Mouse (Mus musculus): ENCODE measurements around the gene AV320801. TPM values are rescaled to one million over a fixed set of nuclear protein-coding genes. Genes with fewer than 3 reads are reported as not detected.
"Not testable (repeated sequence)": the region's sequence is repeated elsewhere in the genome, so short reads cannot be mapped to it uniquely, and the experiment has no call there.

AV320801 gene
- total RNA-seq (2012; rRNA removed) (not detected in 2 replicates), polyA plus RNA-seq (2012; ENCODE audit: insufficient read depth in 1 of 2, insufficient read length in 2 of 2, low read depth in 1 of 2, low replicate concordance in 2 of 2, missing spikeins in 1 of 2) (not detected)

DNA sequence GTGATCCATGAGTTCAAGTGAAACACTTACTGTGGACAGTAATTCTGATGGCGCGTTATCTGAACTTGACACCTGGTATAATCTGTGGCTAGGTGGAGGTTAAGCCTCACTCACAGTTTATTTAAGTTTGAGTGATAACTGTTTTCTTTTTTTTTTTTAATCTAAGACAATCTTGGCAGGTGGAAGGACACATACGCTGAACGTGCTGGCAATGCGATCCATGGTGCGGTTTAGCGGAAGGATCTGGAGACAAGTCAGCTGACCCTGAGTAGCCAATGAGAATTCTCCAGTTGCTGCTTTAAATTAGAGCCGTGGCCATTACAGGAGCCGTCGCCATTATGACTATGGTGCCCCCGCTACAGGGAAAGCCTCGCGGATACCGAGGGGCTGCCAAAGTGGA lies at the start of gene AV320801:
Gene AV320801 (plus strand): TSS at position 301 of the 400 bp plus-strand sequence.
- H3K27ac ChIP-seq (ENCODE audit: control insufficient read depth, low read depth, low read length); DNase-seq (ENCODE audit: low read depth, low spot score); H3K4me1 ChIP-seq (ENCODE audit: control insufficient read depth in 1 of 2, insufficient read depth in 2 of 2, low read length in 2 of 2); H3K9ac ChIP-seq (ENCODE audit: control insufficient read depth, low read depth, low read length, poor library complexity, severe bottlenecking); H3K27me3 ChIP-seq (ENCODE audit: control insufficient read depth in 1 of 2, insufficient read depth in 2 of 2, low read length in 2 of 2); H3K36me3 ChIP-seq (ENCODE audit: control insufficient read depth in 1 of 2, insufficient read depth in 2 of 2, low read length in 2 of 2); H3K79me2 ChIP-seq (ENCODE audit: control insufficient read depth, insufficient read depth, low read length, poor library complexity); H3K9me3 ChIP-seq (replicated peaks; ENCODE audit: insufficient read depth, low read length); H3K4me3 ChIP-seq (ENCODE audit: control insufficient read depth in 1 of 2, insufficient read depth in 1 of 2, low read depth in 2 of 2, low read length in 2 of 2): not testable (repeated sequence)

DNA sequence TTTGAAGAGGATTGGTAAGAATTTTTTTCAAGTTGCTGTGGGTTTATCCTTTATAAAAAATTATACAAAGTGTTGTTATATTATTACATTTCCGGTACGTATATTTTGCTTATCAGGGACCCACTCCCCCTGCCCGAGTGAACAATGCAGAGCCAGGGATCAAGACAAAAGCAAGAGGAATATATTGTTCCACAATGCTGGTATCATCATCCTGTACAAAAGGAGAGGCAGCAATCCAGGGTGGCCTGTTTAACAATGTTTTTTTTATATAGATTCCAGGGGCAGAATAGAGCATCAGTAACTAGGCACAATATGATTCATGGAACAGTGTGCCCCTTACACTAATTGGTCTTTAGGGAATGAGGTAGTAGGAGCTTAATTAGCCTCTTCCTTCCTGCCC lies 30.2 kb upstream of the AV320801 start:
- H3K36me3 ChIP-seq (ENCODE audit: control insufficient read depth in 1 of 2, insufficient read depth in 2 of 2, low read length in 2 of 2); H3K4me3 ChIP-seq (ENCODE audit: control insufficient read depth in 1 of 2, insufficient read depth in 1 of 2, low read depth in 2 of 2, low read length in 2 of 2); H3K27me3 ChIP-seq (ENCODE audit: control insufficient read depth in 1 of 2, insufficient read depth in 2 of 2, low read length in 2 of 2); H3K9me3 ChIP-seq (replicated peaks; ENCODE audit: insufficient read depth, low read length); H3K4me1 ChIP-seq (ENCODE audit: control insufficient read depth in 1 of 2, insufficient read depth in 2 of 2, low read length in 2 of 2); H3K27ac ChIP-seq (ENCODE audit: control insufficient read depth, low read depth, low read length); H3K9ac ChIP-seq (ENCODE audit: control insufficient read depth, low read depth, low read length, poor library complexity, severe bottlenecking); H3K79me2 ChIP-seq (ENCODE audit: control insufficient read depth, insufficient read depth, low read length, poor library complexity); DNase-seq (ENCODE audit: low read depth, low spot score): not testable (repeated sequence)

DNA sequence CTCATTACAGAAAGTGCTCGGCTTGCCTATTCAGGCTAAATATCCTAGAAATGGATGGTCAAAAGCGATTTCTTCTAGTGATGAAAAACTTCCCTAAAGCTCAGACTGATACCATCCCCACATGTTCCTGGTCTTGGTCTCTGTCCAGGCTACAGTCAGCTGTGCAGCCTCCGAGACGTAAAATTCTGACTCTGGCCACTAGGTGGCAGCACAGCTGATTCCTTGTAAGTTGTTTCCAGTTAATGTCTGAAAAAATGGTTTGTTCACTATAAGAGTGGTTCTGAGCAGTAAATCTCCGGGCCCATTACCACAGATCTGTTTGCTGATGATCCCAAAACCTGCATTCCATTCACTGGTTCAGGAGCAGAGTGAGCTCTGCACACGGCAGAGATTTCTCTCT lies 12.5 kb upstream of the AV320801 start:
- H3K4me1 ChIP-seq (ENCODE audit: control insufficient read depth in 1 of 2, insufficient read depth in 2 of 2, low read length in 2 of 2); H3K9me3 ChIP-seq (replicated peaks; ENCODE audit: insufficient read depth, low read length); H3K9ac ChIP-seq (ENCODE audit: control insufficient read depth, low read depth, low read length, poor library complexity, severe bottlenecking); H3K79me2 ChIP-seq (ENCODE audit: control insufficient read depth, insufficient read depth, low read length, poor library complexity); H3K27ac ChIP-seq (ENCODE audit: control insufficient read depth, low read depth, low read length); H3K27me3 ChIP-seq (ENCODE audit: control insufficient read depth in 1 of 2, insufficient read depth in 2 of 2, low read length in 2 of 2); DNase-seq (ENCODE audit: low read depth, low spot score); H3K4me3 ChIP-seq (ENCODE audit: control insufficient read depth in 1 of 2, insufficient read depth in 1 of 2, low read depth in 2 of 2, low read length in 2 of 2); H3K36me3 ChIP-seq (ENCODE audit: control insufficient read depth in 1 of 2, insufficient read depth in 2 of 2, low read length in 2 of 2): not testable (repeated sequence)

DNA sequence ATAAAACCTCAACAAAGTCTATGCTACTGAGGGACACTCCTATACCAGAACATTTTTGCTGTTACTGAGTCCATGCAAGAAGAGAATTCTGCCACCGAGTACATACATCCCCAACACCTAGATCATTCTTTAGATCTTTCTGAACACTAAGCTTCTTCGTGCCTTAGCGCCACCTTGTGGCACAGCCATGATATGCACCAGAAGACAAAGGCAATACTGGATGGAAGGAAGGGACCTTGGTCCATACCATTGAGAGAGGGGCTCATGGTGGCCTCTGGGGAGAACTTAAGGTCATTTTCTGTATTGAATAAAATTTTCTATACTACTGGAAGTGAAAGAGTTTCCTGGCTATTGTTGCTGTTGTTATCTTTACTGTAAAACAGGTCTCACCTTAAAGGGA lies 11.2 kb upstream of the AV320801 start:
- not testable (repeated sequence) for DNase-seq (ENCODE audit: low read depth, low spot score); H3K4me3 ChIP-seq (ENCODE audit: control insufficient read depth in 1 of 2, insufficient read depth in 1 of 2, low read depth in 2 of 2, low read length in 2 of 2); H3K4me1 ChIP-seq (ENCODE audit: control insufficient read depth in 1 of 2, insufficient read depth in 2 of 2, low read length in 2 of 2)

More for the DNA sequence above, 11.2 kb upstream of the AV320801 start:
- not testable (repeated sequence) for H3K27me3 ChIP-seq (ENCODE audit: control insufficient read depth in 1 of 2, insufficient read depth in 2 of 2, low read length in 2 of 2); H3K9ac ChIP-seq (ENCODE audit: control insufficient read depth, low read depth, low read length, poor library complexity, severe bottlenecking); H3K27ac ChIP-seq (ENCODE audit: control insufficient read depth, low read depth, low read length); H3K79me2 ChIP-seq (ENCODE audit: control insufficient read depth, insufficient read depth, low read length, poor library complexity); H3K36me3 ChIP-seq (ENCODE audit: control insufficient read depth in 1 of 2, insufficient read depth in 2 of 2, low read length in 2 of 2); H3K9me3 ChIP-seq (replicated peaks; ENCODE audit: insufficient read depth, low read length)

Other genes starting within 250 kb of the AV320801 start
- not detected in 2 replicates for gene Pramel3, start 192.3 kb upstream of the AV320801 start, total RNA-seq (2012; rRNA removed)
- gene Pramel3, start 192.3 kb upstream of the AV320801 start, polyA plus RNA-seq (2012; ENCODE audit: insufficient read depth in 1 of 2, insufficient read length in 2 of 2, low read depth in 1 of 2, low replicate concordance in 2 of 2, missing spikeins in 1 of 2): not detected
- not detected in 2 replicates for gene Gm5128, start 121.3 kb upstream of the AV320801 start, total RNA-seq (2012; rRNA removed)
- not detected for gene Gm5128, start 121.3 kb upstream of the AV320801 start, polyA plus RNA-seq (2012; ENCODE audit: insufficient read depth in 1 of 2, insufficient read length in 2 of 2, low read depth in 1 of 2, low replicate concordance in 2 of 2, missing spikeins in 1 of 2)
- not detected in 2 replicates for gene Gm7903, start 60.8 kb upstream of the AV320801 start, total RNA-seq (2012; rRNA removed)
- not detected for gene Gm7903, start 60.8 kb upstream of the AV320801 start, polyA plus RNA-seq (2012; ENCODE audit: insufficient read depth in 1 of 2, insufficient read length in 2 of 2, low read depth in 1 of 2, low replicate concordance in 2 of 2, missing spikeins in 1 of 2)
- 0.12 and 0.23 TPM in 2 replicates for gene Nxf7, start 104.2 kb downstream of the AV320801 start, total RNA-seq (2012; rRNA removed)
- 10 to 100 TPM in 1 of 2 experiments, not detected in 1; 11.3 TPM for gene Nxf7, start 104.2 kb downstream of the AV320801 start, polyA plus RNA-seq (2012; ENCODE audit: insufficient read depth in 1 of 2, insufficient read length in 2 of 2, low read depth in 1 of 2, low replicate concordance in 2 of 2, missing spikeins in 1 of 2)
- gene Prame, start 133.1 kb downstream of the AV320801 start, total RNA-seq (2012; rRNA removed): not detected in 2 replicates
- gene Prame, start 133.1 kb downstream of the AV320801 start, polyA plus RNA-seq (2012; ENCODE audit: insufficient read depth in 1 of 2, insufficient read length in 2 of 2, low read depth in 1 of 2, low replicate concordance in 2 of 2, missing spikeins in 1 of 2): not detected
- not detected in 2 replicates for gene Tcp11x2, start 199.2 kb downstream of the AV320801 start, total RNA-seq (2012; rRNA removed)
- gene Tcp11x2, start 199.2 kb downstream of the AV320801 start, polyA plus RNA-seq (2012; ENCODE audit: insufficient read depth in 1 of 2, insufficient read length in 2 of 2, low read depth in 1 of 2, low replicate concordance in 2 of 2, missing spikeins in 1 of 2): under 1 TPM in 1 of 2 experiments, not detected in 1; 0.04 TPM
- gene Tmsb15a, start 230.7 kb downstream of the AV320801 start, total RNA-seq (2012; rRNA removed): not detected in 2 replicates
- not detected for gene Tmsb15a, start 230.7 kb downstream of the AV320801 start, polyA plus RNA-seq (2012; ENCODE audit: insufficient read depth in 1 of 2, insufficient read length in 2 of 2, low read depth in 1 of 2, low replicate concordance in 2 of 2, missing spikeins in 1 of 2)
- gene Armcx5, start 248.1 kb downstream of the AV320801 start, total RNA-seq (2012; rRNA removed): 8.4 and 8.6 TPM in 2 replicates
- 1 to 10 TPM in 1 of 2 experiments, not detected in 1; 8.6 TPM for gene Armcx5, start 248.1 kb downstream of the AV320801 start, polyA plus RNA-seq (2012; ENCODE audit: insufficient read depth in 1 of 2, insufficient read length in 2 of 2, low read depth in 1 of 2, low replicate concordance in 2 of 2, missing spikeins in 1 of 2)
- 13.3 and 13.8 TPM in 2 replicates for gene Gprasp1, start 248.1 kb downstream of the AV320801 start, total RNA-seq (2012; rRNA removed)
- gene Gprasp1, start 248.1 kb downstream of the AV320801 start, polyA plus RNA-seq (2012; ENCODE audit: insufficient read depth in 1 of 2, insufficient read length in 2 of 2, low read depth in 1 of 2, low replicate concordance in 2 of 2, missing spikeins in 1 of 2): 10 to 100 TPM in 1 of 2 experiments, not detected in 1; 25.0 TPM

Measured in MEL (cell line).